Mouse (Mus musculus) c-Kit-positive CD71-negative TER-119-negative erythroid progenitor cells, embryonic 14.5 days (primary cell): Measurements from ENCODE around the gene Ear1.
"Not testable (repeated sequence)": the region's sequence is repeated elsewhere in the genome, so short reads cannot be mapped to it uniquely, and the experiment has no call there.

Experiments used
- DNase-seq: peaks from one replicate; pipeline ENCODE4 v3.0.0-alpha.2; 2013; ENCODE audit warnings: low read depth

Ear1 gene

DNA sequence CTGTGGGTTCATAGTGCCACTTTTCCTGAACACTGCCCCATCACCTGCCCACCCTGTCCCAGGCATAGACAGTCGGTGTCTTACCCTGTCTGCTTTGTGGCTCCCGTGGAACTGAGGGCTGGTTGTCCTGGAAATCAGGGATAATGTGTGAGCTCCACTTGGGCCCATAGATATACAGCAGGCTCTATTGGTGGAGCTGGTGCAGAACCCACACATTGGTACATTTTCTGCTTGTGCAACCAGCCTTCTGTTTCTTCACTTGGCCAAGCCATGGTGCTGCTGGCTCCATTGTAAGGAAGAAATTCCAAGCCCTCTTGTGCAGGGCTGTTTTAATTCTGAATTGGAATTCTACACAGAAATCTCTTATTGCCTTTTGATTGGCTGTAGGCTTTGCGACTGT, at the start of gene Ear1:
Ear1 (minus strand) TSS at position 101 of the 400 bp plus-strand sequence.
- DNase-seq = not testable (repeated sequence)

- DNase-seq = not testable (repeated sequence)
Measured at GRCm38 (mm10) chr14:43924688-43925403, 49.5 kb upstream of the Ear1 start, which contains the start of gene Gm8113. TSS of gene Gm8113 (plus strand) at chr14:43925390.

DNA sequence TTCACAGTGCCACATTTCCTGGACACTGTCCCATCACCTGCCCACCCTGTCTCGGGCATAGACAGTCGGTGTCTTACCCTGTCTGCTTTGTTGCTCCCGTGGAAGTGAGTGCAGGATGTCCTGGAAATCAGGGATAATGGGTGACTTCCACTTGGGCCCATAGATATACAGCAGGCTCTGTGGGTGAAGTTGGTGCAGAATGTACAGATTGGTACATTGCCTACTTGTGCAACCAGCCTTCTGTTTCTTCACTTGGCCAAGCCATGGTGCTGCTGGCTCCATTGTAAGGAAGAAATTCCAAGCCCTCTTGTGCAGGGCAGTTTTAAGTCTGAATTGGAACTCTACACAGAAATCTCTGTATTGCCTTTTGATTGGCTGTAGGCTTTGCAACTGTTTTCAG, 48.1 kb upstream of the Ear1 start, which contains the start of gene Ear10:
Ear10 (minus strand) TSS at position 101 of the 400 bp plus-strand sequence.
- not testable (repeated sequence) for DNase-seq

GRCm38 (mm10) chr14:43918214-43918613, 42.9 kb upstream of the Ear1 start:
- not testable (repeated sequence) for DNase-seq

- not testable (repeated sequence) for DNase-seq
Measured at GRCm38 (mm10) chr14:43898577-43898976, 23.3 kb upstream of the Ear1 start.

GRCm38 (mm10) chr14:43895357-43895756, 20.0 kb upstream of the Ear1 start:
- not testable (repeated sequence) for DNase-seq

- not testable (repeated sequence) for DNase-seq
Measured at GRCm38 (mm10) chr14:43891288-43891687, 16.0 kb upstream of the Ear1 start.

DNA sequence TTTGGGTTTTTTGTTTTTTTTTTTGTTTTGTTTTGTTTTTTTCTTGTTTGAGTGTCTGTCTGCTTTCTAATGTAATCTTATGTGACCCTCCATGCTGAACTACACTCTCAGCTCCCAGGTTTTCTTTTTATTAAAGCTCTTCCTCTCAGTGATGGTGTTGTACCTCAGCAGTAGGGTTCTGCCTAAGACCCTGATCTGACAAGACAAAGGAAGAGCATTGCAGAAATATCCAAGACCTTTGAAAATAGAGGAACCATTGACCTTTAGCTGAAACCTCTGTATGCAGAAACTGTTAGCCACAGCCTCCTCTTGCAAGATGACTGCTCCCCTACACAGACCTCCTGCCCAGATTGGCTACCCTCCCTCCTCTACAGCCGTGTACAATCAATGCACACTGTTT, 10.9 kb upstream of the Ear1 start:
- DNase-seq = not testable (repeated sequence)

GRCm38 (mm10) chr14:43879966-43880545, 4.7 kb upstream of the Ear1 start:
- DNase-seq = not testable (repeated sequence)

DNA sequence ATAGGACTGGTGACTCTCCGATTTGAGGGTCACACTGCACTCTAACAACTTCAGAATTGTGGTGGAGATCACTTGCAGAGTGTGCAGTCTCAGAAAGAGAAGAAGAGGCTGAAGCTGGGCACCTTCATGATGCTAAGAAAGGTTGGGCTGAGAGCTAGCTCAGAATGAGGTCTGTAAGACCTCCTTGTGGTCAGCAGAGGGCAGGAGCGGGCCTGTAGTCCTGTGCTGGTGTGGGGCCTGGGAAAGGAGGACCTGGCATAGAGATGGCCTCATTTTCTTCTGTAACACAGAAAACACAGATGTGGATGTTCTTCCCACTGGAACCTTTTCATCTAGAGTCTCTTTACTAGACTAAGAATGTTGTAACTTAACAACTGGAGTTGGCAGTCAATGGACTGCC, 2.5 kb upstream of the Ear1 start:
- not testable (repeated sequence) for DNase-seq

GRCm38 (mm10) chr14:43874862-43875261, 455 bp downstream of the Ear1 start:
- DNase-seq = not testable (repeated sequence)

GRCm38 (mm10) chr14:43860522-43860921, 14.8 kb downstream of the Ear1 start:
- DNase-seq = peak; percentile 9

- DNase-seq = not testable (repeated sequence)
Measured at GRCm38 (mm10) chr14:43859465-43859864, 15.9 kb downstream of the Ear1 start.

- not testable (repeated sequence) for DNase-seq
Measured at GRCm38 (mm10) chr14:43843949-43844573, 31.3 kb downstream of the Ear1 start.

DNA sequence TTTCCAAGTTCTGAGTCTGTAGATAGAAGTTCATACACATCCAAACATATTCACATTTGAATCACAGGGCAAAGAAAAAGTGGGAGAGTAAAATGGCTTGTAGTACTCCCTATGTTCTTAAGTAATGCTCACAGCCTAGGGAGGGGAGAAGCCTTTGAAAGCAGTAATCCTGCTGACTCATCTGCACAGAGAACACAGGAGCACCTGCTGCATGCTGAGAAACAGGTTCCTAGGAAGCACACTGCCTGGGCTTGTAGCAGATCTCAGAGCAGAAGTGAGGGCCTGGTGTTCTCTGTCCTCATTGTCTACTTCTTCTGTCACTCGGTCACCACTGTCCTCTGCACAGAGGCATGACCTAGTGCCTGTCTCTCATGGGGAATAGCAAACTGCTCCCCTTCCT, 34.3 kb downstream of the Ear1 start:
- not testable (repeated sequence) for DNase-seq

DNA sequence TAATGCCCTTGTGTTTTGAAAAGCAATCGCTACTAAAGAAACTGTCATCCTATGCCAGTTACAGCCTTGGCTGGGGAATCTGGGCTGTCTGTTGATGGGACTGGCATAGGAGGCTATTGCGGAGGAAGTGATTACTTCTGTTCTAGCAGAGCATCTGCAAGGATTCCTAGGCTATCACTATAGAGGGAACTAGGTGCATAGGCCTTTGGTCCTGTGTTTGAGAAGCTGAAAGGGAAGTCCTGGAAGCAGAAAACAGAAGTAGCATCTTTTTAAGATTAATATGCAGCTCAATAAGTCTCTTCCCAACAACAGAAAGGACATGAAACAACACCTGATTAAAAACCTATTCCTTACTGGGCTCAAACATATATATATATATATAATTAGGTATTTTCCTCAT, 40.0 kb downstream of the Ear1 start:
- DNase-seq = not testable (repeated sequence)

DNA sequence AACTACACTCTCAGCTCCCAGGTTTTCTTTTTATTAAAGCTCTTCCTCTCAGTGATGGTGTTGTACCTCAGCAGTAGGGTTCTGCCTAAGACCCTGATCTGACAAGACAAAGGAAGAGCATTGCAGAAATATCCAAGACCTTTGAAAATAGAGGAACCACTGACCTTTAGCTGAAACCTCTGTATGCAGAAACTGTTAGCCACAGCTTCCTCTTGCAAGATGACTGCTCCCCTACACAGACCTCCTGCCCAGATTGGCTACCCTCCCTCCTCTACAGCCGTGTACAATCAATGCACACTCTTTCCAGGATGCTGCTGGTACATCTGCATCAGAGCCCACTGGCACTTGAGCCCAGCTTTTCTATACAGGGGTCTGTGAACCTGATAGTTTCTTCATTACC, 44.9 kb downstream of the Ear1 start:
- DNase-seq = not testable (repeated sequence)

DNA sequence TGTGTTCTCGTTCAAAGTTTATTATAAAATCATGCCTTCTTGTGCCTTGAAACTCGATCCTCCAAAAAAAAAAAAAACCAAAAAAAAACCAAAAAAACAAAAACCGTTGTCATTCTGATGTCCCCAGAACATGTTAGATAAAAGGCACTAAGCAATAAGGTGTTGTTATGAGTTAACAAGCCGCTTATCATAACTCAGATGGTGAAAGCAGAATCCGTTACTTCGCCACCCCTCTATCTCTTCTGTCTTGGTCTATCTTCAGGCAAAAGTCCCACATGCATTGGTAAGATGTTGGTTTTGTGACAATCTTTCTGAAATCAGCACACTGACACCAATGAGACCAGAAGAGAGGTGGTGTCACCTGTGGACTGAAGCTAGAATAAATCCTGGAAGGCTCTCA, 51.1 kb downstream of the Ear1 start:
- not testable (repeated sequence) for DNase-seq

DNA sequence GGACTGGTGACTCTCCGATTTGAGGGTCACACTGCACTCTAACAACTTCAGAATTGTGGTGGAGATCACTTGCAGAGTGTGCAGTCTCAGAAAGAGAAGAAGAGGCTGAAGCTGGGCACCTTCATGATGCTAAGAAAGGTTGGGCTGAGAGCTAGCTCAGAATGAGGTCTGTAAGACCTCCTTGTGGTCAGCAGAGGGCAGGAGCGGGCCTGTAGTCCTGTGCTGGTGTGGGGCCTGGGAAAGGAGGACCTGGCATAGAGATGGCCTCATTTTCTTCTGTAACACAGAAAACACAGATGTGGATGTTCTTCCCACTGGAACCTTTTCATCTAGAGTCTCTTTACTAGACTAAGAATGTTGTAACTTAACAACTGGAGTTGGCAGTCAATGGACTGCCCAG, 53.4 kb downstream of the Ear1 start:
- not testable (repeated sequence) for DNase-seq

GRCm38 (mm10) chr14:43812458-43812857, 62.9 kb downstream of the Ear1 start:
- DNase-seq = peak; percentile 10

- DNase-seq = not testable (repeated sequence)
Measured at GRCm38 (mm10) chr14:43808142-43808541, 67.2 kb downstream of the Ear1 start.

DNA sequence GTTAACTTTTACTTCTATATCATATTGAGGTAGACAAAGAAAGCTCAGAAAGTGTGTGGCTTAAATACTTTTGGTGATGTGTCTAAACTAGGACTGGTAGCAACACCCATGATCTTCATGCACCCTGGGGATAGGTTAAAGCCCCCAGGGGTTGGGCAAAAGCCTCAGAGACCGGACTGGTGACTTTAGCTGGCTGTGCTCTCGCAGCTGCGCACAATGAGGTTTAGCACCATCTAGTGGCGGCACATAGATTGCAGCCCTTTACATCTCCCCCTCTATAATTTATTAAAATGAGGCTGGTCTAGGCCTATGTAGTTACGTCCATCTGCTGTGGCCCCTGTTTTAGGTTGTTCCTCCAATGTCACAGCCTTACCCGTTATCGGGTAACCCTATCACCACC, 70.9 kb downstream of the Ear1 start:
- not testable (repeated sequence) for DNase-seq
